Mouse (Mus musculus) thymus, postnatal 14 days (tissue): Measurements from ENCODE around the gene Fam19a3.

Source experiments
- DNase-seq: peaks from one replicate; pipeline ENCODE4 v3.0.0; 2021

The Fam19a3 gene

GRCm38 (mm10) chr3:104758869-104759268 lies 22.8 kb downstream of the Fam19a3 start:
- no peak for DNase-seq

- DNase-seq, result peak; percentile 78
Observed at GRCm38 (mm10) chr3:104758406-104758805, 23.2 kb downstream of the Fam19a3 start.

- DNase-seq, result peak; percentile 35
Observed at GRCm38 (mm10) chr3:104752845-104753244, 28.8 kb downstream of the Fam19a3 start.

- no peak for DNase-seq
Observed at GRCm38 (mm10) chr3:104743864-104744263, 37.8 kb downstream of the Fam19a3 start.

- no peak for DNase-seq
Observed at GRCm38 (mm10) chr3:104743161-104743560, 38.5 kb downstream of the Fam19a3 start.

GRCm38 (mm10) chr3:104741954-104742353 lies 39.7 kb downstream of the Fam19a3 start:
- no peak for DNase-seq

- no peak for DNase-seq
Observed at GRCm38 (mm10) chr3:104734654-104735053, 47.0 kb downstream of the Fam19a3 start.

GRCm38 (mm10) chr3:104732907-104733306 lies 48.7 kb downstream of the Fam19a3 start:
- DNase-seq, result no peak

- DNase-seq, result no peak
Observed at GRCm38 (mm10) chr3:104729270-104729839, 52.3 kb downstream of the Fam19a3 start.
